Mouse (Mus musculus) myocyte (in vitro differentiated cells): ENCODE data around the gene Rnf217.

Source experiments
- MYOD1 ChIP-seq, 3 experiments: IDR thresholded peaks; one replicate each; pipeline ENCODE4 v1.6.1; 2011; ENCODE audit warnings: control low read depth in 2 of 3, low read depth in 2 of 3, mild to moderate bottlenecking in 2 of 3, moderate library complexity in 1 of 3; ENCODE audit not compliant: insufficient read length in 2 of 3, control insufficient read depth in 1 of 3
- MYOG ChIP-seq, 3 experiments: IDR thresholded peaks; one replicate each; pipeline ENCODE4 v1.6.1; 2011; ENCODE audit warnings: control low read depth in 2 of 3, low read depth in 2 of 3, mild to moderate bottlenecking in 2 of 3; ENCODE audit not compliant: insufficient read length in 2 of 3, control insufficient read depth in 1 of 3, insufficient read depth in 1 of 3
- POLR2A ChIP-seq: IDR thresholded peaks from one replicate; pipeline ENCODE4 v1.6.1; 2011; ENCODE audit warnings: low read depth, mild to moderate bottlenecking, control low read depth, moderate library complexity; ENCODE audit not compliant: insufficient read length
- POLR2AphosphoS2 ChIP-seq: IDR thresholded peaks from one replicate; pipeline ENCODE4 v1.6.1; 2011; ENCODE audit warnings: low read depth, control low read depth; ENCODE audit not compliant: insufficient read length
- TCF3 ChIP-seq: IDR thresholded peaks from one replicate; pipeline ENCODE4 v1.6.1; 2011; ENCODE audit warnings: low read depth, control low read depth; ENCODE audit not compliant: insufficient read length
- USF1 ChIP-seq: IDR thresholded peaks from one replicate; pipeline ENCODE4 v1.6.1; 2011; ENCODE audit warnings: low read depth, mild to moderate bottlenecking, control low read depth, moderate library complexity

GRCm38 (mm10) chr10:31538243-31538642 is 70.7 kb downstream of the Rnf217 start:
- no peak for TF ChIP-seq POLR2AphosphoS2
- no peak for TF ChIP-seq TCF3
- TF ChIP-seq POLR2A, result no peak
- no peak for TF ChIP-seq USF1
- TF ChIP-seq MYOG (IDR thresholded peaks at IDR 0.05; ENCODE audit: control insufficient read depth in 1 of 3, insufficient read depth in 1 of 3, insufficient read length in 2 of 3, low read depth in 2 of 3), result no peak
- no peak for TF ChIP-seq MYOD1 (IDR thresholded peaks at IDR 0.05; ENCODE audit: control insufficient read depth in 1 of 3, insufficient read length in 2 of 3, low read depth in 2 of 3)
